Mouse (Mus musculus): ENCODE data around the gene Kank1.
"Not testable (repeated sequence)": the region's sequence is repeated elsewhere in the genome, so short reads cannot be mapped to it uniquely, and the experiment has no call there.

Gene Kank1

GRCm38 (mm10) chr19:25440736-25441135 lies 204.0 kb downstream of the Kank1 start:
- no peak for DNase-seq (ENCODE audit: low spot score)

- DNase-seq (ENCODE audit: low spot score): peak; percentile 69
Observed at GRCm38 (mm10) chr19:25445054-25445453, 208.3 kb downstream of the Kank1 start.

- DNase-seq (ENCODE audit: low spot score): no peak
Observed at GRCm38 (mm10) chr19:25445842-25446241, 209.1 kb downstream of the Kank1 start.

- no peak for DNase-seq (ENCODE audit: low spot score)
Observed at GRCm38 (mm10) chr19:25446683-25447082, 209.9 kb downstream of the Kank1 start.

GRCm38 (mm10) chr19:25447373-25447772 lies 210.6 kb downstream of the Kank1 start:
- no peak for DNase-seq (ENCODE audit: low spot score)

GRCm38 (mm10) chr19:25450869-25451629 lies 214.3 kb downstream of the Kank1 start:
- peak; percentile 40 for DNase-seq (ENCODE audit: low spot score)

- no peak for DNase-seq (ENCODE audit: low spot score)
Observed at GRCm38 (mm10) chr19:25453146-25453545, 216.4 kb downstream of the Kank1 start.

- no peak for DNase-seq (ENCODE audit: low spot score)
Observed at GRCm38 (mm10) chr19:25460760-25461159, 224.0 kb downstream of the Kank1 start.

- no peak for DNase-seq (ENCODE audit: low spot score)
Observed at GRCm38 (mm10) chr19:25461553-25462320, 225.0 kb downstream of the Kank1 start.

GRCm38 (mm10) chr19:25475806-25476205 lies 239.0 kb downstream of the Kank1 start:
- not testable (repeated sequence) for DNase-seq (ENCODE audit: low spot score)

GRCm38 (mm10) chr19:25479152-25479669 lies 242.4 kb downstream of the Kank1 start:
- no peak for DNase-seq (ENCODE audit: low spot score)

GRCm38 (mm10) chr19:25480820-25481219 lies 244.0 kb downstream of the Kank1 start:
- DNase-seq (ENCODE audit: low spot score): no peak

Data from lung, postnatal 25 days (tissue).